Mouse (Mus musculus): ENCODE measurements around the gene Tgfbr2. TPM values are rescaled to one million over a fixed set of nuclear protein-coding genes. Genes with fewer than 3 reads are reported as not detected.

The Tgfbr2 gene
- total and polyA plus RNA-seq, 3 experiments: 0.05 TPM; not detected in 2

DNA sequence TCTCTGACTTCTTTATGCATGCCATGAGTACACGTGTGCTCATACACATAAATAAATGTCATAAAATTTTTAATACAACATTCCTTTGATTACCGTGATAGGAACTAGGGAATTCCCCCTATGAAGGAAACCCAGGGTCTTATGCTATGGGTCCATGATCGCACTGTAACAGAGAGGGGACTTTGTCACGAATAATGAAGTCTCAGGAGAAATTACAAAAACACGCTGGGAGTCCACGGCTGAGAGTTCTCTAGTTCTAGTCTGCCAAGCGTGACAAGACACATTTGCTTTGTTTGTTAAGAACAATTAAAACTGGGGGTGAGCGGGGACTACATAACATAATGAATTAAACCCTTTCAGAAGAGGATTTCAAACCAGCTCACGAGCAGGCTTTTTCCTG is 23.3 kb upstream of the Tgfbr2 start:
- DNase-seq (ENCODE audit: low spot score) (no peak), ATAC-seq (ENCODE audit: extremely low read depth, insufficient number of reproducible peaks, low FRiP score, poor library complexity, severe bottlenecking) (no peak)
- TF ChIP-seq CTCF (IDR thresholded peaks at IDR 0.05; ENCODE audit: low read depth, low read length): no peak
- TF ChIP-seq TAL1 (conservative IDR thresholded peaks at IDR 0.05; ENCODE audit: low read depth, low read length): no peak
- no peak for TF ChIP-seq POLR2AphosphoS5 (IDR thresholded peaks at IDR 0.05; ENCODE audit: insufficient replicate concordance, low read depth, low read length)
- TF ChIP-seq GATA1 (IDR thresholded peaks at IDR 0.05; ENCODE audit: borderline replicate concordance, low read length): no peak
- TF ChIP-seq GATA2 (IDR thresholded peaks at IDR 0.05; ENCODE audit: borderline replicate concordance, low read depth, low read length): no peak
- H3K36me3 ChIP-seq (replicated peaks): no peaks in the 10 kb centered on the region
- H3K9me3 ChIP-seq (replicated peaks): peaks cover 32% of the 10 kb centered on the region
- no peaks in the 10 kb centered on the region for H3K27me3 ChIP-seq (ENCODE audit: insufficient read depth, low read length)
- no peaks in the 10 kb centered on the region for H3K4me1 ChIP-seq (ENCODE audit: insufficient read depth, low read depth, low read length)
- no peak overlapping the region for H3K4me3 ChIP-seq (ENCODE audit: low read depth, low read length)

DNA sequence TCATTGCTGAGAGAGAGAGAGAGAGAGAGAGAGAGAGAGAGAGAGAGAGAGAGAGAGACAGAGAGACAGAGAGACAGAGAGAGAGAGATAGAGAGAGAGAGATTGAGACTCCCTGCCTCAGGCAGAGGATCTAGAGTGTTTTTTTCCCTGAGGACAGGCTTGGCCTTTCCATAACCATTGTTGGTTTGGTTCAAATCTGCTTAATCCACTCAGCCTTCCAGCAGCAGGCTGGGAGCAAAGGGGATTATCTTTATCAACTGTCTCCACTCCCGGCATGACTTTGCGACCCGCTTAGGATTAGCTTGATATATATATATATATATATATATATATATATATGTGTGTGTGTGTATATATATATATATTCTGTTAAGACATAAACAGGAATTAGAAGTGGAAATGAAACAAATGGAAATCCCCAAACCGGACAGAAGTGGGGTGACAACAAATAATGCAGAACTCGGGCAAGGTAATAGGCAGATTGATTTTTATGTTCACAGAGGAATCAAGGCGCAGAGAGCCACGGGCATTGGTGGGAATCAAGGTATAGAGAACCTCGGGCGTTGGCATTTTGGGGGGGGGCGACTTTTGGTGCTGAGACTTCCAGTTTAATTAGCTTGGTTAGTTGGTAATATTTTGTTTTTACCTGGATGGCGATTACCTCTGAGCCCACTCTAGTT is 22.5 kb upstream of the Tgfbr2 start:
- DNase-seq (ENCODE audit: low spot score): no peak

DNA sequence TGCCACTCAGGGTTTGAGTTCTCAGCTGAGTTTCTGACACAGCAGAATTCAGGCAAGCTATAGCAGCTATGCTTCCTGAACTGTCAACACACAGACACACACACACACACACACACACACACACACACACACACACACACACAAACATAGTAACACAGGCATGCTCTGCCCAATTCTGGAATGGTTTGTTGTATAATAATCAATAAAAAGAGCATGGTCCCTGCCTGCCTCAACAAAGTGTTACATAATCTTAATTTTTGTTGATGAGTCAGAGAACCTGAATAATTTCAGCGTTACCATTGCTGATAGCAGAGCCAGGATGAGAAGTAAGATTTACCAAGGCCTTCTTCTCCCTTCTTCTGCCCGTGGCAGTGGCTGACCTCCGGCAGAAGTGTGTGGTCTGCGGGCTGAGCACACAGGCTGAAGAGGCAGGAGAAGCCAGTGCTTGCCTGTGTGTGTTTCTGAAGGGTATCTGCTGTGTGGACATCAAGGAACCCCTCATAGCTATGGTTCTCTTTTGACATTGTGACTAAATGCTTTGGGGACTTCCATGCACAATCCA is 18.8 kb upstream of the Tgfbr2 start:
- Histone ChIP-seq H3K4me3 (ENCODE audit: low read depth, low read length) (no peak overlapping the region), H3K9me3 (replicated peaks) (peaks cover 59% of the 10 kb centered on the region), H3K4me1 (ENCODE audit: insufficient read depth, low read depth, low read length) (no peaks in the 10 kb centered on the region), H3K27me3 (ENCODE audit: insufficient read depth, low read length) (no peaks in the 10 kb centered on the region), H3K36me3 (replicated peaks) (no peaks in the 10 kb centered on the region)
- ATAC-seq (ENCODE audit: extremely low read depth, insufficient number of reproducible peaks, low FRiP score, poor library complexity, severe bottlenecking) (no peak), DNase-seq (ENCODE audit: low spot score) (no peak)
- TF ChIP-seq CTCF (IDR thresholded peaks at IDR 0.05; ENCODE audit: low read depth, low read length) (no peak), POLR2AphosphoS5 (IDR thresholded peaks at IDR 0.05; ENCODE audit: insufficient replicate concordance, low read depth, low read length) (no peak), GATA1 (IDR thresholded peaks at IDR 0.05; ENCODE audit: borderline replicate concordance, low read length) (no peak), TAL1 (conservative IDR thresholded peaks at IDR 0.05; ENCODE audit: low read depth, low read length) (no peak), GATA2 (IDR thresholded peaks at IDR 0.05; ENCODE audit: borderline replicate concordance, low read depth, low read length) (no peak)

More for the DNA sequence above, 22.5 kb upstream of the Tgfbr2 start:
- Histone ChIP-seq H3K4me3 (ENCODE audit: low read depth, low read length) (no peak overlapping the region), H3K9me3 (replicated peaks) (peaks cover 40% of the 10 kb centered on the region), H3K27me3 (ENCODE audit: insufficient read depth, low read length) (no peaks in the 10 kb centered on the region), H3K36me3 (replicated peaks) (no peaks in the 10 kb centered on the region), H3K4me1 (ENCODE audit: insufficient read depth, low read depth, low read length) (no peaks in the 10 kb centered on the region)
- TF ChIP-seq POLR2AphosphoS5 (IDR thresholded peaks at IDR 0.05; ENCODE audit: insufficient replicate concordance, low read depth, low read length): no peak
- ATAC-seq (ENCODE audit: extremely low read depth, insufficient number of reproducible peaks, low FRiP score, poor library complexity, severe bottlenecking): no peak

DNA sequence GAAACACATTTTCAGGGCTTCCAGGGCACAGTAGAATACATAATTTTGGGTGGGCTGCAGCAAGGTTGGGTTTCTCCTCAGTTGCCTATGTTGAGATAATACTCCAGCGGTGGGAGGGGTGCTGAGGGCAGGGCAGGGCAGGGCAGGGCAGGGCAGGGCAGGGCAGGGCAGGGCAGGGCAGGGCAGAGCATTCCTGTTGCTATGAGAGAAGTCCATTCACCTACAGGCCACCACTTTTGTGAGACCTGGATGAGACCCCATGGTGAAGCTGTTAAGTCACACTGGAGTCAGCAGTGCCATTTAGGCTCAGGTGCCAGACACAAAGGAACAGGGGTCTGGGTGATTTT is 18.3 kb upstream of the Tgfbr2 start:
- DNase-seq (ENCODE audit: low spot score) (no peak), ATAC-seq (ENCODE audit: extremely low read depth, insufficient number of reproducible peaks, low FRiP score, poor library complexity, severe bottlenecking) (no peak)
- TF ChIP-seq GATA2 (IDR thresholded peaks at IDR 0.05; ENCODE audit: borderline replicate concordance, low read depth, low read length) (no peak), POLR2AphosphoS5 (IDR thresholded peaks at IDR 0.05; ENCODE audit: insufficient replicate concordance, low read depth, low read length) (no peak), TAL1 (conservative IDR thresholded peaks at IDR 0.05; ENCODE audit: low read depth, low read length) (no peak), GATA1 (IDR thresholded peaks at IDR 0.05; ENCODE audit: borderline replicate concordance, low read length) (no peak), CTCF (IDR thresholded peaks at IDR 0.05; ENCODE audit: low read depth, low read length) (no peak)
- H3K27me3 ChIP-seq (ENCODE audit: insufficient read depth, low read length): no peaks in the 10 kb centered on the region
- H3K4me1 ChIP-seq (ENCODE audit: insufficient read depth, low read depth, low read length): no peaks in the 10 kb centered on the region
- H3K9me3 ChIP-seq (replicated peaks): peaks cover 61% of the 10 kb centered on the region
- no peaks in the 10 kb centered on the region for H3K36me3 ChIP-seq (replicated peaks)
- no peak overlapping the region for H3K4me3 ChIP-seq (ENCODE audit: low read depth, low read length)

DNA sequence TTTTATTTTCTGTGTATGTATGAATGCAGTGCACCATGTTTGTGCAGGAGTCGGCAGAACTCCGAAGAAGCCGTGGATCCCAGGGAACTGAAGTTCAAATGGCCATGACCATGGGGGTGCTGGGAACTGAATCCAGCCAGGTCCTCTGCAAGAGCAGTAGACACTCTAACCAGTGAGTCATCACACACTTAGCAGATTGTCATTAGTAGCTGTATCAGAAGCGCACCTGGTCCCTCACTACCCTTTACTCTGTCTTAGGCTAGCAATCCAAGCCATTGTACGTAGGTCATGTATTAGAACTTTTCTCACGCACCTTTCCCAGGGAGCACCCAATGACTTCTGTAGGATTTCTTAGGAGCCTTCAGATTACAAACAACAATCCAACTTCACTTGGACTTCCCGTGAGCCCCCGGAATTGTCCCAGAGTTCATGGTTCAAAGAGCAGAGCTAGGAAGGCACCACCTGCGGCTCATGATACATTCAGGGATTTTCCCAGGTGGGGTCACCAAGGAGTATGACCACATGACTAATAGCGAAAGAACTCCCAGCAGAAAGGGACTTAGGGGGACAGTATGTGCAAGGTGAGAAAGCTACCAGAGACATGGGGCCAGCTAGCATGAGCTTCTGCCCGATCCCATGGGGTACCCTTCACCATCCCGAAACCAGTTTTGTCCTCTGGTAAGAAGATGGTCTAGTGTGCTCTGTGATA is 17.8 kb upstream of the Tgfbr2 start:
- Histone ChIP-seq H3K36me3 (replicated peaks) (no peaks in the 10 kb centered on the region), H3K27me3 (ENCODE audit: insufficient read depth, low read length) (no peaks in the 10 kb centered on the region)
- no peak for ATAC-seq (ENCODE audit: extremely low read depth, insufficient number of reproducible peaks, low FRiP score, poor library complexity, severe bottlenecking)

DNA sequence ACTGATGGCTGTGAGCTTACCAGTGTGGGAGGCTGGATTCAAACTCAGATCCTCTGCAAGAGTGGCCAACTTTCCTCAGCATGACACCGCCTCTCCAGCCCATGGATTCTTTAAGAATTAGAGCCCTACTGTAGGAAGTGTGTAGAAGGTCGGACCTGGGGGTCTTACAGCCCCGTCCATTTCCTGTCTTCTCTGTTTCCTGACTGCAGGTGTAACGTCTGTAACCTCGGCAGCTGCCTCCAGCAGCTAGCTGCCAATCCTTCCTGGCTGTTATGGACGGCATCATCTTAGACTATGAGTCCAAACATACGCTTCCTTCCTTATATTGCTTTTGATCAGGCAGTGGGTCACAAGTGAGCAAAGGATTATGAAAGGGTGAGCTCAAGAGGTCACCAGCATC is 17.1 kb upstream of the Tgfbr2 start:
- H3K4me3 ChIP-seq (ENCODE audit: low read depth, low read length): no peak overlapping the region
- no peaks in the 10 kb centered on the region for H3K36me3 ChIP-seq (replicated peaks)
- H3K27me3 ChIP-seq (ENCODE audit: insufficient read depth, low read length): no peaks in the 10 kb centered on the region
- TF ChIP-seq CTCF (IDR thresholded peaks at IDR 0.05; ENCODE audit: low read depth, low read length) (no peak), GATA1 (IDR thresholded peaks at IDR 0.05; ENCODE audit: borderline replicate concordance, low read length) (no peak), GATA2 (IDR thresholded peaks at IDR 0.05; ENCODE audit: borderline replicate concordance, low read depth, low read length) (no peak), TAL1 (conservative IDR thresholded peaks at IDR 0.05; ENCODE audit: low read depth, low read length) (no peak), POLR2AphosphoS5 (IDR thresholded peaks at IDR 0.05; ENCODE audit: insufficient replicate concordance, low read depth, low read length) (no peak)
- DNase-seq (ENCODE audit: low spot score) (no peak), ATAC-seq (ENCODE audit: extremely low read depth, insufficient number of reproducible peaks, low FRiP score, poor library complexity, severe bottlenecking) (no peak)
- H3K4me1 ChIP-seq (ENCODE audit: insufficient read depth, low read depth, low read length): no peaks in the 10 kb centered on the region
- H3K9me3 ChIP-seq (replicated peaks): peaks cover 67% of the 10 kb centered on the region

More for the DNA sequence above, 17.8 kb upstream of the Tgfbr2 start:
- DNase-seq (ENCODE audit: low spot score): no peak
- no peak for TF ChIP-seq POLR2AphosphoS5 (IDR thresholded peaks at IDR 0.05; ENCODE audit: insufficient replicate concordance, low read depth, low read length)
- no peak for TF ChIP-seq GATA1 (IDR thresholded peaks at IDR 0.05; ENCODE audit: borderline replicate concordance, low read length)
- TF ChIP-seq GATA2 (IDR thresholded peaks at IDR 0.05; ENCODE audit: borderline replicate concordance, low read depth, low read length): no peak
- no peak for TF ChIP-seq TAL1 (conservative IDR thresholded peaks at IDR 0.05; ENCODE audit: low read depth, low read length)
- no peak for TF ChIP-seq CTCF (IDR thresholded peaks at IDR 0.05; ENCODE audit: low read depth, low read length)
- no peaks in the 10 kb centered on the region for H3K4me1 ChIP-seq (ENCODE audit: insufficient read depth, low read depth, low read length)
- H3K4me3 ChIP-seq (ENCODE audit: low read depth, low read length): no peak overlapping the region
- peaks cover 62% of the 10 kb centered on the region for H3K9me3 ChIP-seq (replicated peaks)
